Mouse (Mus musculus) intestine, embryonic 14.5 days (tissue): Measurements from ENCODE around the gene Mafb. TPM values are rescaled to one million over a fixed set of nuclear protein-coding genes. Genes with fewer than 3 reads are reported as not detected.

Experiments used
- ATAC-seq: fragments of 200-750 bp; cut with Nextera tagmentation; replicated peaks from 2 replicates; pipeline ENCODE4 v1.8.0; 2017; ENCODE audit warnings: low read depth, moderate number of reproducible peaks, moderate TSS enrichment, moderate library complexity; ENCODE audit not compliant: low FRiP score, low TSS enrichment
- DNase-seq: peaks from one replicate; pipeline ENCODE4 v3.0.0-alpha.2; 2018; ENCODE audit warnings: low spot score
- H3K27ac ChIP-seq: fragments of 300-500 bp; sonication (generic); 2 replicates; pipeline ENCODE4 v1.5.1; 2014; ENCODE audit warnings: low read depth, mild to moderate bottlenecking, control low read depth
- H3K27me3 ChIP-seq: fragments of 300-500 bp; sonication (generic); replicated peaks from 2 replicates; pipeline ENCODE4 v1.6.1; 2014; ENCODE audit warnings: low read length, control low read depth; ENCODE audit not compliant: control insufficient read depth, insufficient read depth
- H3K36me3 ChIP-seq: fragments of 300-500 bp; sonication (generic); 2 replicates; pipeline ENCODE4 v1.6.1; 2014; ENCODE audit warnings: low read length, control low read depth; ENCODE audit not compliant: control insufficient read depth, insufficient read depth
- H3K4me1 ChIP-seq: fragments of 300-500 bp; sonication (generic); replicated peaks from 2 replicates; pipeline ENCODE4 v1.6.1; 2014; ENCODE audit warnings: low read length, control low read depth, mixed read lengths; ENCODE audit not compliant: control insufficient read depth, insufficient read depth
- H3K4me2 ChIP-seq: fragments of 300-500 bp; sonication (generic); 2 replicates; pipeline ENCODE4 v1.6.1; 2014; ENCODE audit warnings: low read length
- H3K4me3 ChIP-seq: fragments of 300-500 bp; sonication (generic); 2 replicates; pipeline ENCODE4 v1.5.1; 2014; ENCODE audit warnings: low read depth, low read length, control low read depth, mixed read lengths
- H3K9ac ChIP-seq: fragments of 300-500 bp; sonication (generic); 2 replicates; pipeline ENCODE4 v1.6.1; 2014; ENCODE audit warnings: mild to moderate bottlenecking, low read length
- H3K9me3 ChIP-seq: fragments of 300-500 bp; sonication (generic); 2 replicates; pipeline ENCODE4 v1.6.1; 2016; ENCODE audit warnings: low read length, control low read depth; ENCODE audit not compliant: control insufficient read depth
- WGBS: fragments of 180-500 bp; shearing (Covaris S2); extraction: QIAGEN DNeasy Blood & Tissue Kit; methylation state at CpG from one replicate; pipeline ENCODE4 v1.1.7; 2014; 5-methylcytosine and 5-hydroxymethylcytosine counted together
- polyA plus RNA-seq: library from polyadenylated mRNA; unstranded; fragments of >200 nt; fragmentation: Nextera tagmentation; extraction: Ambion mirVana; gene quantifications from 2 replicates; pipeline ENCODE4 v1.2.1, GENCODE M21; 2014

Mafb gene
- polyA plus RNA-seq, 1 experiment from 2014 or later, result 3.5 TPM

GRCm38 (mm10) chr2:160340121-160340520, 26.7 kb downstream of the Mafb start:
- Histone ChIP-seq H3K9ac (no peak overlapping the region), H3K27me3 (no peaks in the 10 kb centered on the region), H3K4me1 (no peaks in the 10 kb centered on the region), H3K27ac (no peak overlapping the region), H3K4me2 (no peak overlapping the region), H3K9me3 (no peaks in the 10 kb centered on the region), H3K4me3 (no peak overlapping the region), H3K36me3 (no peaks in the 10 kb centered on the region)
- DNase-seq (no peak), ATAC-seq (no peak)
- WGBS, result 48% methylated on average over 4 of the region's 4 CpGs

DNA sequence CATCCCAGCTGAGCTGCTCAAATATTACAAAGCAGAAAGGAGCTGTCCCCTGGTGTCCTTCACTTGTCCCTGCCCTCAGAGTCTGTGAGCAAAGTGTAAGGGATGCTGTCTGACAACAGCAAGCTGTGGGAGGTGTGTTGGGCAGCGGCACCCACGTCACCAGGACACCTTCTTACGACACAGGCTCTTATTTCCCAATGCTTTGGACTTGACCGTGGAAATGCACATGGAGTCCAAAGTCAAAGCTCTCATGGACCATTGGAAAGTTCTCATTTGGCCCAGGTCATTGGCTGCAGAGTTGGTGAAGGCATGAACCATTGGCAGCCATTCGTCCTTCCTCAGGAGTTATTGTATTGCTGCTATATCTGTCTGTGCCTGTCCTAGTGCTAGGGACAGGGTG, 27.3 kb downstream of the Mafb start:
- no peak for DNase-seq
- no peaks in the 10 kb centered on the region for H3K27me3 ChIP-seq
- 90% methylated on average over 5 of the region's 5 CpGs for WGBS

DNA sequence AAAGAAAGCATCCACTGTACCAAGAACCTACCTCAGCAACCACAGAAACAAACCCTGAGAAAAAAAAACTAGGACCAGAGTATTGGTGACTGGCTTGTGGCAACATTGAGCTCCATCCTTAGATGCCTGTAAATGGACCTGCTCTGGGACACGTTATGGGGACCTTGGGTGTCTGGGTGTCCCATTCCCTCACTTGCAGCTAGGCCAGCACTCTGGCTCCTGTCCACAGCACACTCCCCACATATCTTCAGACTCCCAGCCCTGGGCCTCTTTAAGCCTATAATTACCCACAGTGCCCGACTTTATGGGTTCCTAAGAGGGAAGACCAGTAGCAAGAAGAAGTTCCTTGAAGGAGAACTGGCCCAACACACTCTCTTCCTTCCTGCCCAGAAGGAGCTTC, 30.8 kb downstream of the Mafb start:
- H3K4me2 ChIP-seq, result no peak overlapping the region
- WGBS, result 64% methylated on average over 2 of the region's 2 CpGs
- no peak for ATAC-seq
- H3K9ac ChIP-seq, result no peak overlapping the region
- no peak overlapping the region for H3K4me3 ChIP-seq
- no peaks in the 10 kb centered on the region for H3K27me3 ChIP-seq
- no peaks in the 10 kb centered on the region for H3K9me3 ChIP-seq
- no peak for DNase-seq
- H3K27ac ChIP-seq, result no peak overlapping the region
- H3K4me1 ChIP-seq, result peaks cover 4% of the 10 kb centered on the region; the same call in 1 of the 2 replicates
- H3K36me3 ChIP-seq, result no peaks in the 10 kb centered on the region

More for the DNA sequence above, 27.3 kb downstream of the Mafb start:
- H3K9ac ChIP-seq, result no peak overlapping the region
- H3K4me1 ChIP-seq, result peaks cover under 1% of the 10 kb centered on the region; the same call in 1 of the 2 replicates
- no peaks in the 10 kb centered on the region for H3K36me3 ChIP-seq
- no peak overlapping the region for H3K4me2 ChIP-seq
- no peak overlapping the region for H3K27ac ChIP-seq
- no peak overlapping the region for H3K4me3 ChIP-seq
- no peaks in the 10 kb centered on the region for H3K9me3 ChIP-seq
- no peak for ATAC-seq

GRCm38 (mm10) chr2:160335043-160335442, 31.8 kb downstream of the Mafb start:
- WGBS, result 46% methylated on average over 1 of the region's 1 CpGs
- Histone ChIP-seq H3K4me1 (peaks cover 4% of the 10 kb centered on the region; the same call in 1 of the 2 replicates), H3K9ac (no peak overlapping the region), H3K36me3 (no peaks in the 10 kb centered on the region), H3K9me3 (no peaks in the 10 kb centered on the region), H3K4me2 (no peak overlapping the region), H3K27ac (no peak overlapping the region), H3K27me3 (no peaks in the 10 kb centered on the region), H3K4me3 (no peak overlapping the region)
- DNase-seq (no peak), ATAC-seq (no peak)

DNA sequence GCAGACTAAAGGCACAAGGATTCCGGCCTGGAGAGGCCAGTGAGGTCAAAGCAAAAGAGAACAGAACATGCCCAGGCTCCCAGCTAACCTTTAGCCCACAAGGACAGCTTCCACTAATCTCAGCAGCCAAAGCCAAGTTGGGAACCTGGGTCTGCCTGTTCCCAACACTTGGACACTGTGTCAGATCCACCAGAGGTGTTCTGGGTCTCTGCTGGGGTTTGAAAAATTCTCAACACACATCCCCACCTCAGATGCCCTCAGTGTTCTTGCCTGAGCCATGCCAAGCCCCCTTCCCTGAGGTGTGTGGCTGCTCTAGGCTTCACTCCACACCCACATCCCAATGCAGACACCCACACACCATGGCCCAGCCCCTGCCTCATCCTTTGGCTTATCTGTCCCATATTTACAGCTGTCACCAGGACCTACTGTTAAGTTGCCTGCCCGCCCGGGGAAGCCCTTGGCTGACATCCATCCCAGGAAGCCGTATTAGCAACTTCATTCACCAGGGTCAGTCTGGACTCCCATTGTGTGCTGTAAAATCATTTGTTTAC, 32.7 kb downstream of the Mafb start, which contains the start of gene Gm826:
Gm826 (minus strand) TSS at position 52 of the 551 bp plus-strand sequence.
- DNase-seq (no peak), ATAC-seq (no peak)
- WGBS, result 30% methylated on average over 4 of the region's 4 CpGs
- no peaks in the 10 kb centered on the region for H3K9me3 ChIP-seq
- H3K4me2 ChIP-seq, result no peak within 1 kb of the TSS
- peaks cover 4% of the 10 kb centered on the region; the same call in 1 of the 2 replicates for H3K4me1 ChIP-seq
- no peaks in the 10 kb centered on the region for H3K27me3 ChIP-seq
- no peak within 1 kb of the TSS for H3K9ac ChIP-seq
- H3K4me3 ChIP-seq, result no peak within 1 kb of the TSS
- no peaks in the 10 kb centered on the region for H3K36me3 ChIP-seq
- H3K27ac ChIP-seq, result no peak within 1 kb of the TSS

GRCm38 (mm10) chr2:160332516-160333325, 34.1 kb downstream of the Mafb start:
- Histone ChIP-seq H3K9ac (no peak overlapping the region), H3K36me3 (no peaks in the 10 kb centered on the region), H3K27ac (no peak overlapping the region), H3K9me3 (no peaks in the 10 kb centered on the region), H3K4me3 (no peak overlapping the region), H3K27me3 (no peaks in the 10 kb centered on the region), H3K4me1 (peaks cover 7% of the 10 kb centered on the region), H3K4me2 (no peak overlapping the region)
- WGBS, result 68% methylated on average over 12 of the region's 12 CpGs
- peak; percentile 74 for ATAC-seq
- no peak for DNase-seq

GRCm38 (mm10) chr2:160328886-160329285, 38.0 kb downstream of the Mafb start:
- 44% methylated on average over 9 of the region's 9 CpGs for WGBS
- ATAC-seq, result no peak
- no peak overlapping the region for H3K9ac ChIP-seq
- H3K27me3 ChIP-seq, result no peaks in the 10 kb centered on the region
- H3K4me2 ChIP-seq, result no peak overlapping the region
- H3K9me3 ChIP-seq, result no peaks in the 10 kb centered on the region
- no peak for DNase-seq
- peaks cover 4% of the 10 kb centered on the region for H3K4me1 ChIP-seq
- H3K27ac ChIP-seq, result no peak overlapping the region
- H3K36me3 ChIP-seq, result no peaks in the 10 kb centered on the region
- no peak overlapping the region for H3K4me3 ChIP-seq

DNA sequence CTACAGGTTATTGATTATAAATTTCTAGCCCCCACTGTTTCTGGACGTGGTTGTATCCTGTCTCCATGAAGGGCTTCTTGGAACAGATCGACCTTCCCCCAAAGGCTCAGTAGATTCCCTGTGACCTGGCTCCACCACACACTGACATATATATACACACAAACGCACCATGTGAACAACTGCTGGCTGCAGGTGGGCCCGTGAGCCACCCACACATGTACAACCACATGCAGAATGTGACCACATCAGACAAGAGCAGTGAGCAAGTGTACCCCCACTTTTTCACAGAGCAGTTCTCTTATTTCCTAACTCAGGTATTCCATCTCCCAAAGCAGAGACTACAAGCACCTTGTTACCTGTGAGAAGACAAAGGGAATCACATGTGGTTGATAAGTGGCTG, 39.1 kb downstream of the Mafb start:
- Histone ChIP-seq H3K4me1 (peaks cover 4% of the 10 kb centered on the region), H3K4me2 (no peak overlapping the region), H3K9ac (no peak overlapping the region), H3K27me3 (no peaks in the 10 kb centered on the region), H3K4me3 (no peak overlapping the region), H3K36me3 (no peaks in the 10 kb centered on the region), H3K9me3 (no peaks in the 10 kb centered on the region), H3K27ac (no peak overlapping the region)
- WGBS, result 76% methylated on average over 4 of the region's 4 CpGs
- DNase-seq, result no peak
- no peak for ATAC-seq
